Comparison of ENCODE assay signal across 9 mouse cellular contexts in genomic region chr3:10085396-10086119, GRCm38 (mm10). TPM values are rescaled to one million over a fixed set of nuclear protein-coding genes. Genes with fewer than 3 reads are reported as not detected.
DNase-seq lines count a peak whose midpoint lies in the region; ATAC-seq lines count a peak whose summit lies in the region.
"Had no signal": no experiment of that assay in that cellular context is flagged by ENCODE, and none has a peak within 500 bp of the region (broad histone marks: within the 10 kb centered on the region; RNA-seq: fewer than 3 reads in every experiment).

No protein-coding gene starts in this region.

- H3K4me2 ChIP-seq in hindbrain, embryonic 14.5 days (replicated peaks) = no peak overlapping the region
- H3K4me2 ChIP-seq in liver, embryonic 15.5 days = no peak overlapping the region
- no peak overlapping the region for H3K4me2 ChIP-seq in forebrain, embryonic 16.5 days (ENCODE audit: low read length)
- H3K4me2 ChIP-seq: embryonic facial prominence, embryonic 13.5 days had no signal

- WGBS in hindbrain, embryonic 14.5 days = 71% methylated on average over 7 of the region's 7 CpGs
- WGBS in hindbrain, embryonic 10.5 days = 85% methylated on average over 7 of the region's 7 CpGs
- WGBS in liver, embryonic 15.5 days (ENCODE audit: insufficient replicate concordance) = 68% methylated on average over 7 of the region's 7 CpGs
- WGBS in forebrain, embryonic 16.5 days = 67% methylated on average over 7 of the region's 7 CpGs

- no peaks in the 10 kb centered on the region for H3K27me3 ChIP-seq in hindbrain, embryonic 14.5 days (ENCODE audit: control insufficient read depth, insufficient read depth, low read length)
- H3K27me3 ChIP-seq in hindbrain, embryonic 10.5 days (ENCODE audit: insufficient read depth, poor library complexity, severe bottlenecking) = peaks cover 15% of the 10 kb centered on the region
- H3K27me3 ChIP-seq in liver, embryonic 15.5 days = peaks cover 22% of the 10 kb centered on the region
- no peaks in the 10 kb centered on the region for H3K27me3 ChIP-seq in forebrain, embryonic 16.5 days (replicated peaks; ENCODE audit: control insufficient read depth, insufficient read depth, low read length)

- no peak overlapping the region for H3K27ac ChIP-seq in hindbrain, embryonic 14.5 days
- no peak overlapping the region for H3K27ac ChIP-seq in hindbrain, embryonic 10.5 days
- peak overlapping the region; percentile 49; the same call in 1 of the 2 replicates for H3K27ac ChIP-seq in liver, embryonic 15.5 days (replicated peaks)
- H3K27ac ChIP-seq in forebrain, embryonic 16.5 days (ENCODE audit: low read length) = no peak overlapping the region
- H3K27ac ChIP-seq: embryonic facial prominence, embryonic 13.5 days had no signal

- H3K4me1 ChIP-seq in hindbrain, embryonic 14.5 days (replicated peaks; ENCODE audit: control insufficient read depth, insufficient read depth, low read length) = no peaks in the 10 kb centered on the region
- peaks cover 7% of the 10 kb centered on the region; the same call in 1 of the 2 replicates for H3K4me1 ChIP-seq in hindbrain, embryonic 10.5 days (replicated peaks)
- H3K4me1 ChIP-seq in liver, embryonic 15.5 days (replicated peaks) = peaks cover 9% of the 10 kb centered on the region; the same call in 1 of the 2 replicates
- H3K4me1 ChIP-seq in forebrain, embryonic 16.5 days (replicated peaks; ENCODE audit: control insufficient read depth, insufficient read depth, low read length) = no peaks in the 10 kb centered on the region

- peak; percentile 31 for DNase-seq in hindbrain, embryonic 14.5 days (ENCODE audit: low spot score)
- no peak for DNase-seq in hindbrain, embryonic 10.5 days (ENCODE audit: low spot score)
- peak; percentile 30 for DNase-seq in 3134 (ENCODE audit: extremely low read depth, insufficient read length, low spot score)
- DNase-seq in adrenal gland, postnatal 14 days = peak; percentile 80
- no peak for DNase-seq in testis, postnatal 14 days (ENCODE audit: low spot score)
- DNase-seq in heart, adult 8-10 months (ENCODE audit: low spot score) = no peak

- H3K4me3 ChIP-seq in hindbrain, embryonic 14.5 days (replicated peaks; ENCODE audit: low read length) = no peak overlapping the region
- no peak overlapping the region for H3K4me3 ChIP-seq in hindbrain, embryonic 10.5 days
- no peak overlapping the region for H3K4me3 ChIP-seq in liver, embryonic 15.5 days (replicated peaks)
- H3K4me3 ChIP-seq in forebrain, embryonic 16.5 days (replicated peaks; ENCODE audit: low read length) = no peak overlapping the region
- H3K4me3 ChIP-seq: embryonic facial prominence, embryonic 13.5 days had no signal

- H3K9me3 ChIP-seq in hindbrain, embryonic 14.5 days (ENCODE audit: control insufficient read depth, low read length) = no peaks in the 10 kb centered on the region
- no peaks in the 10 kb centered on the region for H3K9me3 ChIP-seq in hindbrain, embryonic 10.5 days
- no peaks in the 10 kb centered on the region for H3K9me3 ChIP-seq in liver, embryonic 15.5 days (replicated peaks)
- H3K9me3 ChIP-seq in forebrain, embryonic 16.5 days (ENCODE audit: control insufficient read depth, low read length) = no peaks in the 10 kb centered on the region

- H3K36me3 ChIP-seq in hindbrain, embryonic 14.5 days (replicated peaks; ENCODE audit: control insufficient read depth, insufficient read depth) = no peaks in the 10 kb centered on the region
- no peaks in the 10 kb centered on the region for H3K36me3 ChIP-seq in hindbrain, embryonic 10.5 days
- no peaks in the 10 kb centered on the region for H3K36me3 ChIP-seq in liver, embryonic 15.5 days (replicated peaks)
- H3K36me3 ChIP-seq in forebrain, embryonic 16.5 days (ENCODE audit: control insufficient read depth, insufficient read depth) = no peaks in the 10 kb centered on the region
- H3K36me3 ChIP-seq: embryonic facial prominence, embryonic 13.5 days had no signal

- no peak overlapping the region for H3K9ac ChIP-seq in hindbrain, embryonic 14.5 days
- H3K9ac ChIP-seq in liver, embryonic 15.5 days = no peak overlapping the region
- no peak overlapping the region for H3K9ac ChIP-seq in forebrain, embryonic 16.5 days (replicated peaks; ENCODE audit: low read depth, low read length)
- H3K9ac ChIP-seq: embryonic facial prominence, embryonic 13.5 days had no signal

- ATAC-seq in hindbrain, embryonic 14.5 days (ENCODE audit: low FRiP score) = no peak
- peak; percentile 57 for ATAC-seq in liver, embryonic 15.5 days (ENCODE audit: insufficient read depth)
- no peak for ATAC-seq in forebrain, embryonic 16.5 days

RNA-seq across cellular contexts. Expression of gene Gm9833, which starts 2.4 kb away (rescaled TPM):
- polyA plus RNA-seq in hindbrain, embryonic 14.5 days (2014; fragmentation: Nextera tagmentation; extraction: Ambion mirVana) = 7.2 and 8.6 TPM in 2 replicates
- polyA plus RNA-seq in hindbrain, embryonic 10.5 days (2016; fragmentation: Nextera tagmentation; extraction: Ambion mirVana) = 5.1 and 6.7 TPM in 2 replicates
- 3.5 and 4.0 TPM in 2 replicates for total RNA-seq in adrenal gland, postnatal 14 days (2021)
- polyA plus RNA-seq in liver, embryonic 15.5 days (2015; fragmentation: Nextera tagmentation; extraction: Ambion mirVana) = 1.3 TPM in 2 replicates
- total RNA-seq in heart, adult 8-10 months (2022) = under 1 TPM; 0.28 to 0.84 (median 0.42) TPM
- polyA plus RNA-seq in forebrain, embryonic 16.5 days (2015; fragmentation: Nextera tagmentation; extraction: Ambion mirVana) = 9.0 and 11.6 TPM in 2 replicates

Comparison
In these comparisons a context has a peak if more than half of its experiments do, and no peak if none do; other contexts are left out.
1. DNase-seq: peak in hindbrain, embryonic 14.5 days (single experiment), 3134 (single experiment) and adrenal gland, postnatal 14 days (single experiment); none in hindbrain, embryonic 10.5 days (single experiment), testis, postnatal 14 days (single experiment) and heart, adult 8-10 months (single experiment).